Mouse (Mus musculus) layer of hippocampus, adult 18-20 months (tissue): Measurements from ENCODE around the gene Serpina11. TPM values are rescaled to one million over a fixed set of nuclear protein-coding genes. Genes with fewer than 3 reads are reported as not detected.
"Not testable (repeated sequence)": the region's sequence is repeated elsewhere in the genome, so short reads cannot be mapped to it uniquely, and the experiment has no call there.

Experiments
- DNase-seq, 2 experiments: peaks; one replicate each; pipeline ENCODE4 v3.0.0; 2022; ENCODE audit warnings: low spot score in 2 of 2
- total RNA-seq, 2 experiments: library from RNA; stranded (reverse); gene quantifications; 2 replicates each; pipeline ENCODE4 v1.2.3; 2021

Gene Serpina11
- total RNA-seq, 2 experiments from 2014 or later, result not detected

DNA sequence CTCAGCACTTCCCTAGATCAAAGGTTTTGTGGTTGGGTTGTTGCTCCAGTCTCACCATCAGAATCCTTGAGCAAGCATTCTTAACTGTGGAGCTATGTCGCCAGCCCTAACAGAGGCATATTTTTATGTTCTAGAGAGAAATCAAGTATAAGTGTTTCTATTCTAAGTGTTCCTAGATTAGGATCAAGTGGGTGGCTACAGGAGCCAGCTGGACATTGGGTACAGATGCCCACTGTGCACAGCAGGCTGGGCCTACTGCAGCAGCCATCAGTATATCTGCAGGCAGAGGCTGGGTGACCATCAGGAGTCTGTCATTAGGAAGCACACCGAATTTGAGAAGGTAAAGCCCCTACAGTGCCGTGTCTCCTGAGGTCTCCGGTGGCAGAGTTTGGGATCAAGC, 18.7 kb downstream of the Serpina11 start:
- no peak for DNase-seq

DNA sequence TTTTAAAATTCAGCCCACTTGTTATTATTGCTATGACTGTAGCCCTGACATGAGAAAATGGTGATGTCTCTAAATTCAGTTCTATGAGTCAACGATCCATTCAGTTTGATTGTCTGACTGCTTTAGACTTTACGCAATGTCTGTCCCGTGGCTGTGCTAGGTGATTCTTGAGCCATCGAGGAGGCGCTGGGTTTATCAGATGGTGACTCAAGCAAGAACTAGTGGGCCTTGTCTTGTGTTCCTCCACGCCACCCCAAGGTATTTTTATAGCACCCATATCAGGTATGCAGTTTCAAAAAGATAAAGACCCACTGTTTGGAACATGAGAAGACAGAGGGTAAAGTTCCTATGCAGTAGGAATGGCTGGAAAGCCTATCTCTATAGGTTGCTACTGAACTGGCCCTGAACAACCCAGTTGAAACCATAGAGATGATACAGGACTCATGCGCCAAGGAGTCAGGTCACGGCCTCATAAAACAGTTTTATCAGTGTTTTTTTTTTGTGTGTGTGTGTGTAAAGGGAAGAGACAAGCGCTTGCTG, 20.1 kb downstream of the Serpina11 start:
- DNase-seq, result no peak

DNA sequence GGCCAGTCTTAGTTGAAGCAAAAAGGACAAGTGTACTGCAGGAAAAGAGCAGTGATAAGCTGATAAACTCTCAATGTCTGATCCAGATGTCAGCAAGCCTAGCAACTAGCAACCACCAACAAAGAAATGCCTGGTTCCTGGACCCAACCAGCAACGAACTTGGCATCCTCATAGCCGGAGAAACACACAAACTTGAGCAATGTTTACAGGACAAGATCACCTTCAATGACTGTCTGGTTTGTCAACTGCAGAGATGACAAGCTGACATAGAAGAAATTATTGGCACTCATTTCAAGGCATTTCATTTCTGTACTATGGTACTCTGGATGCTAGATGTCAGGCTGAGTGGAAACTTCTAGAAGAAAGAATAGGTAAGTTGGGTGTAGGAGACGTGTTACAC, 23.0 kb downstream of the Serpina11 start:
- DNase-seq, result no peak

DNA sequence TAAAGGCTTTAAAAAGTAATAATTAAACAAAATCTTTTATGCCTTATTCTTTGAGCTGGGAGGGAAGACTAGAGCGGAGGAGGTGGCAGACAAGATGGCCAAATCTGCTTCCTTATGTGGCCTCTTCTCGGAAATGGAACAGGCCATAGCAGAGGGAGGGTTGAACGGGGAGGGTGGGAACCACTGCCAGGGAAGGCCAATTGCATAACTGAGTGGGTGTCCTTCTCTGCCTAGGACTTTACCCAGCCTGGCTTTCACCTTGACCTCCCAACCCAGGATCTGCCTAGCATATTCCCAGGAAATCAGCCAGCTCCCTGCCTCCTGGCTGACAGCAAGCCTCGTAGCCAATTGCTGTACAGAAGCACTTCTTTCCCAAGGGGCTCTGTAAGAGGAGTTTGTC, 26.5 kb downstream of the Serpina11 start:
- DNase-seq, result no peak

DNA sequence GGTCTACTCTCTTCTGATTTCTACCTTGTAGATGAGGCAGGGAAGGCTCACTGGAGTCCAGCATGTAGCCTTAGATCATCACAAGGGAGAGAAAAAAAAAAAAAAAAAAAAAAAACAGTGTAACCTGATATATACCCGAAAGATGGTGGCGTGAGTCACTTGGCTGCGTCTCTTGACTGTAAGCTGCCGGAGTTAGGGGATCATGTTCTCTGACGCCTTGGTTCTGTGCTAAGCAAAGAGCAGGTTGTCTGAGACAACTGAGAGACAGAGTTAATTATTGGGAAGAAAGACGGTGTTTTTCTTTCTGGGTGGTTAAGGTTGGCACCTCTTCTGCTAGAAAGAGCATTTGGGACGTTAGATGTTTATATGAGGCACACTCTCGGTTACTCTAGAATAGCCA, 26.9 kb downstream of the Serpina11 start:
- no peak for DNase-seq

DNA sequence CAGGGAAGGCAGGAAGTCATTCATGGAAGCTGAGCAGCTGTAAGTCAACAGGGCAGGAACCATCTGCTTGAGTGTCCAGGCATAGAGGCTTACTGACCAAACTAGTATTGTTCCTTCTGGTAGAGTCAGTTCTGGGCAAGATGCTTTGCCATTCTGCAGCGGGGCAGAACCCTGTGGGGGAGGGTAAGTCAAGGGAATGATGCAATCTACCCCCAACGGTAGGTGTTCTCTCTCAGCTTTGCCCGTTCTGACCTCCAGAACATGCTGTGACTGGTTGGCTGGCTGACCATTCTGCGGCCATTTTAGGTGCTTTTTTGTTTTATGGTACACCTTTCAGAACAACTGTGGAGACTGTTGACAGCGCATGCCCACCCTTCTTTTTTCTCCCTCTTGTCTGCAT, 27.4 kb downstream of the Serpina11 start:
- no peak for DNase-seq

DNA sequence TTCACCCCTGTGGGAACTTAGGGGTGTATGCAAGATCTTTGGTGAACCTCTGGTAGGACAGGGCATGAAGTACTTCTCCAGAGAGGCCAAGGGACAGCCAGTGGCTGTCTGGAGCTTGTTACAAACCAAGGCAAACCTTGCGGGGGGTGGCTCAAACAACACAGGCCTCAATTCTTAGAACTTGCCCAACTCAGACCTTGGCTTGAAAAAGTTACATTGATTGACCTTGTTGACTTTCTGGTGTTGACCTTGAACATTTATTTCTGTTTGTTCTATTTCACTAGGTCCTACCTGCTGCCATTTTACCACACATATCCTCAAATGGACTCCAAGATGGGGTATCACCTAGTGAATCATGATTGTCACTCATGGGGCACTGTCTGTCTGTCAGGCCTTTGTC, 28.0 kb downstream of the Serpina11 start:
- DNase-seq, result no peak

DNA sequence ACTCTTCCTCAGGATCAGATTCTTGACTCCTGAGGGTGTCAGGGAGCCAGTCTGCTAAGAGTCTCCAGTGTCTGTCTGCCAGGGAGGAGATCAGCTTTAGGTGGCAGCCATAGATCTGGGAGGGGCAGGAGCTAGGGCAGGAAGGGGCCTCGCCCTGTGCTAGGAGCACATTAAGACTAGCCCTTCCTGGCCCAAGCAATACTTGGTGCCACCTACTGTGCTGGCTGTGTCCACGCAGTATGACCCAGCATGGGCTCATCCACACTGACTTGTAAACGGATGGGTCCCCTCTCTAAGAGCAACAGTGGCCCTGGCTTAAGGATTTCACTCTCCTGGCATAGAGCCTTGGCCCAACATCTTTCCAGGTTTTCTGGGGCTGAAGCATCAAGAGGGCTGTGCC, 31.0 kb downstream of the Serpina11 start, which contains the start of gene Serpina1e:
Gene Serpina1e (minus strand): TSS at position 178 of the 400 bp plus-strand sequence.
- DNase-seq, result no peak

DNA sequence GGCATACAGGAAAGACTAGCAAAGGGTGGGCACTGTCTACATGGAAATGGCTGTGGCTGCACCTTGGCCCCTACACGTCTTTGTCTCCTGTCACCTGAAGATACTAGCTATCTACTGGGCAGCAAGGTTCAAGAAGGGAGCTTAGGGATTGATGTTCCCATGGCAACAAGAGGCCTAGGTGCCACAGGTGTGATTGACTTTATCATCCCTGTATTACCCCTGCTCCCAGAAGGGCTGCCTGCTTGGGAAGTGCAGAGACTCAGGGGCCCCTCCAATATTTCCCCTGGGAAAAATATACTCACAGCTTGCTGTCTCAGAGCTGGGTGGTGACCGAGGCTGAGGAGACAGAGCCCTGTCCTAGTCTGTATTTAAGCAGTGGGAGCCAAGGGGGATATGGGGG, 33.2 kb downstream of the Serpina11 start:
- not testable (repeated sequence) for DNase-seq

DNA sequence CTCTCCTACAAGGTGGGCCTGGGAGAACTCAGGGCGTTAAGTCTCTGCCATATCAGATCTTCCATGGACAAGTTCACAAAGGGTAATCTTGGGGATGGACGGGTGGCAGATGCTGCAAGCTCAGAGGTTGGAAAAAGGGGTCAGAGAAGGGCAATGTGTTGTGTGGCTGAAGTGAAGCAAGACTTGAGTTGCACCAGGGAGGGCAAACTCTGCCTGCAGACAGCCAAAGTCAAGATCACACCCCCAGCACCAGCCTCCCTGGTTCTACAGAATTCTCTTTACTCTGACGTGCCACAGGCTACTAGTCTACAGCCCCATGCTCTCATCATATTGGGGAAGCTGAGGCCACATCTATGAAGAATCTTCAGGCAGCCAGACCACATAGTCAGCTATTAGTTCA, 36.8 kb downstream of the Serpina11 start:
- not testable (repeated sequence) for DNase-seq

DNA sequence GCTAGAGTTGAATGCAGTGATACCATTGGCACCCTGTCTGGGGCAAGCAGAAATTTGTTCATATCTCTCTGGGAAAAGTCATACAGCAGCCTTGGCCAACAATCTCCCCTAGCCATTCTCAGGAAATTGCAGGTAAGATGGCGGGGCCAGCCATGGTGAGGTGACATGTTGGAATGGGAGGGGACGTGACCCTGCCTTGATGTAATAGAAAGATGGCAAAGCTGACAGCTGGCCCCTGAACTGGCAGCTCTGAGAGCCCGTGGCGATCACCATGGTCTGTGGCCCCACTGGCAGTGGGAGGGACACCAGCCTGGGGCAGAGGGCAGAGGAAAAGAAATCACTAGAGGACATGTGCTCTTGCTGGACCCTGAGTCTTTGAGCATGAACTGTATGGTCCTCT, 43.5 kb downstream of the Serpina11 start:
- DNase-seq, result no peak

Other genes with a start within 250 kb of the Serpina11 start
- gene Serpina1d, start 216.4 kb downstream of the Serpina11 start, total RNA-seq, result not detected
- not detected for gene Serpina1b, start 159.6 kb downstream of the Serpina11 start, total RNA-seq
- not detected for gene Serpina1a, start 126.4 kb downstream of the Serpina11 start, total RNA-seq
- gene Serpina1c, start 85.1 kb downstream of the Serpina11 start, total RNA-seq, result not detected
- gene Serpina1e, start 31.0 kb downstream of the Serpina11 start, total RNA-seq, result not detected
- under 1 TPM in 1 of 2 experiments, not detected in 1; 0.32 TPM for gene Serpina9, start 23.8 kb upstream of the Serpina11 start, total RNA-seq
- gene Serpina12, start 54.5 kb upstream of the Serpina11 start, total RNA-seq, result not detected
- gene Serpina5, start 111.2 kb upstream of the Serpina11 start, total RNA-seq, result not detected
- not detected for gene Serpina3a, start 122.8 kb upstream of the Serpina11 start, total RNA-seq
- not detected for gene Serpina3b, start 138.0 kb upstream of the Serpina11 start, total RNA-seq
- under 1 TPM; 0.20 to 0.37 TPM for gene Serpina3c, start 163.9 kb upstream of the Serpina11 start, total RNA-seq
- gene Serpina3f, start 224.6 kb upstream of the Serpina11 start, total RNA-seq, result not detected
- 1 to 10 TPM; 2.7 to 3.5 TPM for gene Serpina3g, start 246.3 kb upstream of the Serpina11 start, total RNA-seq